Mouse (Mus musculus): ENCODE results near the gene Gm21905. TPM values are rescaled to one million over a fixed set of nuclear protein-coding genes. Genes with fewer than 3 reads are reported as not detected.

Gene Gm21905
- polyA plus RNA-seq, 1 experiment from 2014 or later, result not detected

Other genes starting within 250 kb of the Gm21905 start
- gene Atp8a1, start 99.0 kb downstream of the Gm21905 start, polyA plus RNA-seq (2014; fragmentation: Nextera tagmentation; extraction: Ambion mirVana), result 31.9 and 33.4 TPM in 2 replicates
- not detected in 2 replicates for gene Gm5108, start 4.8 kb downstream of the Gm21905 start, polyA plus RNA-seq (2014; fragmentation: Nextera tagmentation; extraction: Ambion mirVana)
- gene Grxcr1, start 85.4 kb upstream of the Gm21905 start, polyA plus RNA-seq (2014; fragmentation: Nextera tagmentation; extraction: Ambion mirVana), result not detected in 2 replicates